Mouse (Mus musculus) forebrain, postnatal 0 days (tissue): ENCODE measurements at regions not wholly inside any gene's neighbourhood (a gene's known extent, or its start where the extent isn't known, plus 50 kb on each side); places are given as distances from the start of the nearest gene placed in this dataset.

Experiments used
- ATAC-seq: fragments of 200-750 bp; cut with Nextera tagmentation; 2 replicates; pipeline ENCODE4 v1.8.0; 2017; ENCODE audit warnings: mild to moderate bottlenecking, moderate library complexity
- DNase-seq: peaks from one replicate; pipeline ENCODE4 v3.0.0-alpha.2; 2015
- H3K27ac ChIP-seq: fragments of 300-500 bp; sonication (generic); 2 replicates; pipeline ENCODE4 v1.5.1; 2014; ENCODE audit warnings: low read depth, mild to moderate bottlenecking, antibody characterized with exemption, low read length, moderate library complexity, mixed read lengths
- H3K27me3 ChIP-seq: fragments of 300-500 bp; sonication (generic); 2 replicates; pipeline ENCODE4 v1.6.1; 2014; ENCODE audit warnings: mild to moderate bottlenecking, low read length, mixed read lengths; ENCODE audit not compliant: insufficient read depth
- H3K36me3 ChIP-seq: fragments of 300-500 bp; sonication (generic); 2 replicates; pipeline ENCODE4 v1.6.1; 2014; ENCODE audit warnings: mild to moderate bottlenecking, moderate library complexity; ENCODE audit not compliant: insufficient read depth
- H3K4me1 ChIP-seq: fragments of 300-500 bp; sonication (generic); 2 replicates; pipeline ENCODE4 v1.6.1; 2014; ENCODE audit warnings: antibody characterized with exemption; ENCODE audit not compliant: insufficient read depth
- H3K4me2 ChIP-seq: fragments of 300-500 bp; sonication (generic); 2 replicates; pipeline ENCODE4 v1.6.1; 2014; ENCODE audit warnings: low read depth, mild to moderate bottlenecking, moderate library complexity
- H3K4me3 ChIP-seq: fragments of 300-500 bp; sonication (generic); 2 replicates; pipeline ENCODE4 v1.5.1; 2014; ENCODE audit warnings: low read depth, low read length, mixed read lengths
- H3K9ac ChIP-seq: fragments of 300-500 bp; sonication (generic); 2 replicates; pipeline ENCODE4 v1.6.1; 2014; ENCODE audit warnings: mild to moderate bottlenecking
- H3K9me3 ChIP-seq: fragments of 300-500 bp; sonication (generic); 2 replicates; pipeline ENCODE4 v1.6.1; 2016; ENCODE audit warnings: low read length
- CTCF ChIP-seq: sonication (generic); IDR thresholded peaks from 2 replicates; pipeline ENCODE4 v1.5.1; 2016; ENCODE audit warnings: antibody characterized with exemption, control low read depth, low read depth
- WGBS: fragments of 180-500 bp; shearing (Covaris S2); extraction: QIAGEN DNeasy Blood & Tissue Kit; methylation state at CpG from one replicate; pipeline ENCODE4 v1.1.7; 2014; 5-methylcytosine and 5-hydroxymethylcytosine counted together

GRCm38 (mm10) chr4:89518027-89518426 is 161.2 kb upstream of the Dmrta1 start:
- DNase-seq: no peak
- 87% methylated on average over 3 of the region's 3 CpGs for WGBS
- H3K9me3 ChIP-seq: no peaks in the 10 kb centered on the region
- H3K27me3 ChIP-seq: peaks cover 6% of the 10 kb centered on the region
- no peak for ATAC-seq
- no peak overlapping the region for H3K4me3 ChIP-seq
- no peaks in the 10 kb centered on the region for H3K36me3 ChIP-seq
- H3K9ac ChIP-seq: no peak overlapping the region
- no peak overlapping the region for H3K4me2 ChIP-seq
- no peak overlapping the region for H3K27ac ChIP-seq
- H3K4me1 ChIP-seq: no peaks in the 10 kb centered on the region
- no peak for TF ChIP-seq CTCF

DNA sequence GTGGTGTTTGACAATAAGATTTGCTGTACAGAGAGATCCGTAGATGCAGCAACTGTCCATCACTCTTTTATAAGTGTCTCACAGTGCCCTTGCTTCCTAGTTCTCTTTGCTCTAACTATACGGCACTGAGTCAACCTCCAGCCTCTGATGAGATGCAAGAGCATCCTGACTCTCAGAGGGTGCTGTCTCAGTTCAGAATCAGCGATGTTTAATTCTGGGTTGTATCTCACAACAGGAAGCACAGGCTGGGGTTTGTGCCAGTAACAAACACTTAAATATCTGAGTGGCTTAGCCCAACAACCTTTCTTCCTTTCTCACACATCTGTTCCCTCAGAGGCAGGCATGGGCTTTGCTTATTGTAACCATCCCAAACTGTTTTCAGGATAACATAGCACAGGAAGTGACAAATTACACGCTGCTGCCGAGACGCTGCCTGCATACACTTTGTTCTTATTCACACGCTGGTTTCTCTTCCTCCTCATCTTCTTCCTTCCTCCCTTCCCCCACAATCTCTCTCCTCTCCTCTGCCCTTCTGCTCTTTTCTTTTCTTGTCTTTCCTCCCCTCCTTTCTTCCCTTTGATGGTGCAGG is 163.3 kb upstream of the Dmrta1 start:
- DNase-seq: no peak
- no peaks in the 10 kb centered on the region for H3K4me1 ChIP-seq
- TF ChIP-seq CTCF: no peak
- no peak overlapping the region for H3K4me3 ChIP-seq
- no peaks in the 10 kb centered on the region for H3K27me3 ChIP-seq
- no peak overlapping the region for H3K4me2 ChIP-seq
- 52% methylated on average over 7 of the region's 7 CpGs for WGBS
- 0 out of 2 replicates have a peak overlapping the region, but pooled peaks have one; percentile 1 for H3K9ac ChIP-seq
- no peak overlapping the region for H3K27ac ChIP-seq
- ATAC-seq: peak; percentile 23; the same call in 1 of the 2 replicates
- H3K36me3 ChIP-seq: no peaks in the 10 kb centered on the region
- H3K9me3 ChIP-seq: no peaks in the 10 kb centered on the region

DNA sequence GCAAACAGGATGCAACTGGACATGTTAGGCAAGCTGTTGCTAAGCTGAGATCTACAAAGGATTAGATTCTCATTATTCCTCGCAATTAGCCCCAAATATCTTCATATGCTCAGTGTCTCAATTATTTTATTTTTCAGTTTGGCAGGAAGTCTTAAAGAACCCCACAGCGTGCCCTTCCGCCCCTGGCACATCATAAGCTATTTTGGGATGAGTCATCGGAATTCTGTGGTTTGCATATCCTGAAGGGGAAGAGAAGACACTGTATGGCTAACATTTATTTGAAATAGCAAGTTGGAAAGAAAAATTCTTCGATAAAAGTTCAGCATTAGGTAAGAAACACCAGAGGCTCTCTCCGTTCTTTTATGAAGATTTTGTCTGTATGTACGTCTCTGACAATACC is 164.3 kb upstream of the Dmrta1 start:
- Histone ChIP-seq H3K27ac (no peak overlapping the region), H3K4me3 (no peak overlapping the region), H3K36me3 (no peaks in the 10 kb centered on the region), H3K4me1 (no peaks in the 10 kb centered on the region), H3K4me2 (no peak overlapping the region), H3K9me3 (no peaks in the 10 kb centered on the region), H3K27me3 (no peaks in the 10 kb centered on the region), H3K9ac (no peak overlapping the region)
- ATAC-seq: no peak
- DNase-seq: no peak
- no peak for TF ChIP-seq CTCF
- WGBS: 85% methylated on average over 7 of the region's 7 CpGs

DNA sequence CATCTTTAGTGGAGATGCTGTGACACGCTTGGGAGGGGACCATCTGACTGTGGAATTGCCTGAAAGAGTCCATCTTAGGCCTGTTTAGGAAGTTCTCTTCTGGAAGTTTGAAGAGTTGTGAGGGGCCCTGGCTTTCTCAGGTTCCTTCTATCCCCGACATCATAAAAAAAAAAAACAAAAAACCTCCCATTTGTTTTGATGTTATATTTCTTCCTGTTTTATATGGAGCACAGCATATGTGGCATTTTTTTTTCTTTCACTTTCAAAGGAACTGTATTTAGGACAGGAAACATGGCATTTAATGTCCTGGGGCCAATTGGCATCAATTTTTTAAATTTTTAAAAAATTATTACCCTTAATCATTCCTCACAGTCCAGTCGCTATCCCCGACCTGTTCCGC is 168.6 kb upstream of the Dmrta1 start:
- Histone ChIP-seq H3K4me2 (no peak overlapping the region), H3K27me3 (no peaks in the 10 kb centered on the region), H3K4me3 (no peak overlapping the region), H3K27ac (no peak overlapping the region), H3K4me1 (no peaks in the 10 kb centered on the region), H3K9ac (no peak overlapping the region), H3K9me3 (no peaks in the 10 kb centered on the region), H3K36me3 (no peaks in the 10 kb centered on the region)
- TF ChIP-seq CTCF: no peak
- WGBS: 91% methylated on average over 5 of the region's 5 CpGs
- ATAC-seq (no peak), DNase-seq (no peak)

DNA sequence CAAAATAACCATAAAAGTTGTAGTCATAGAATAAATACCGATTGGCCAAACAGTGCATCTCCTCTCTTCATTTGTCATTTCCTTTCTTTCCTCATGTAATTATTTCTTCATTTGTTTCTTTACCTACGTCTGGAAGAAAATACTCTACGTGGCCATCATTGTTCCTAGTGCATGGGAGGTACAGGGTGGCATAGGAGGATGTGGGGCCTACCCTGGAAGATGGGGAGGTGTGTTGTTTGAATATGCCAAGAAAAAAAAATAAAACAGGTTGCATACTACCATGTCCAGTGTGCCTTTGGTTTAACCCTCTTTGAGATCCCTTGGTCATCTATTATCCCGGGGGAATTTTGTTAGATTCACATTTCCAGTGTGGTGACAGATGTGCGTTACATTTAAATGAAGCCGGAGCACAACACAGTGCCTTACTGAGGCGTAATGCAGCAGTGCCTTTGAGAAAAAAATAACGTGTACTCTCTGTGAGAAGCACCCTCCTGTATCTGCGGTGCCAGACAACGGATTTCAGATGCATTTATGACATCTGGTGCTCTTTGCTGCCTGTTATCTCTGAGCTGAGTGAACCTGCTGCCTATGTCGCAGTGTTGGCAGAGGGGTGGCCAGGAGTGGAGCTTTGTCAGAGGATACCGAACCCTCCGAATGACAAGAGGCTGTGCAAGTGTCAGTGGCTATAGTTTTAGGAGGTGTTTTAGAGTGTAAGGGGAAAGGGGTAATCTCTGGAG is 169.4 kb upstream of the Dmrta1 start:
- Histone ChIP-seq H3K9ac (no peak overlapping the region), H3K27ac (no peak overlapping the region), H3K4me1 (no peaks in the 10 kb centered on the region), H3K4me3 (no peak overlapping the region), H3K9me3 (no peaks in the 10 kb centered on the region), H3K4me2 (no peak overlapping the region), H3K36me3 (no peaks in the 10 kb centered on the region), H3K27me3 (no peaks in the 10 kb centered on the region)
- ATAC-seq (no peak), DNase-seq (no peak)
- TF ChIP-seq CTCF: no peak
- 83% methylated on average over 13 of the region's 13 CpGs for WGBS

GRCm38 (mm10) chr4:89508103-89508763 is 171.0 kb upstream of the Dmrta1 start:
- DNase-seq: no peak
- no peak for ATAC-seq
- Histone ChIP-seq H3K9ac (no peak overlapping the region), H3K9me3 (no peaks in the 10 kb centered on the region), H3K4me2 (no peak overlapping the region), H3K36me3 (no peaks in the 10 kb centered on the region), H3K27me3 (no peaks in the 10 kb centered on the region), H3K4me3 (no peak overlapping the region), H3K4me1 (no peaks in the 10 kb centered on the region), H3K27ac (no peak overlapping the region)
- TF ChIP-seq CTCF: no peak
- 56% methylated on average over 6 of the region's 6 CpGs for WGBS

GRCm38 (mm10) chr4:89505368-89505819 is 173.8 kb upstream of the Dmrta1 start:
- no peak overlapping the region for H3K27ac ChIP-seq
- no peak for TF ChIP-seq CTCF
- no peak overlapping the region for H3K9ac ChIP-seq
- H3K4me2 ChIP-seq: no peak overlapping the region
- 31% methylated on average over 6 of the region's 6 CpGs for WGBS
- no peaks in the 10 kb centered on the region for H3K4me1 ChIP-seq
- ATAC-seq (no peak), DNase-seq (no peak)
- no peak overlapping the region for H3K4me3 ChIP-seq
- no peaks in the 10 kb centered on the region for H3K36me3 ChIP-seq
- H3K9me3 ChIP-seq: no peaks in the 10 kb centered on the region
- no peaks in the 10 kb centered on the region for H3K27me3 ChIP-seq
